Mouse (Mus musculus) erythroblast, embryonic 14.5 days (primary cell): ENCODE data around the gene Dab1.

Experiments used
- GATA1 ChIP-seq: IDR thresholded peaks from 2 replicates; pipeline ENCODE4 v1.6.1; 2012; ENCODE audit warnings: low read length, inconsistent platforms, mixed read lengths
- TAL1 ChIP-seq: IDR thresholded peaks from 3 replicates; pipeline ENCODE4 v1.6.1; 2012; ENCODE audit warnings: low read length, inconsistent platforms, mixed read lengths

GRCm38 (mm10) chr4:104572440-104572839, 953.3 kb downstream of the Dab1 start:
- no peak for TF ChIP-seq TAL1
- TF ChIP-seq GATA1: no peak
